Mouse (Mus musculus) megakaryocyte-erythroid progenitor cell, adult 5-6 weeks (primary cell): Measurements from ENCODE around the gene Ccnd3. TPM values are rescaled to one million over a fixed set of nuclear protein-coding genes. Genes with fewer than 3 reads are reported as not detected.
A peak's percentile ranks its signal among the peaks of the same experiment; 100 is the strongest.
"Not testable (repeated sequence)": the region's sequence is repeated elsewhere in the genome, so short reads cannot be mapped to it uniquely, and the experiment has no call there.

ENCODE experiments used
- ATAC-seq: replicated peaks from 2 replicates; pipeline ENCODE4 v1.8.0; 2016; ENCODE audit warnings: mild to moderate bottlenecking, inconsistent platforms; ENCODE audit not compliant: severe bottlenecking, poor library complexity, low FRiP score, low TSS enrichment
- total RNA-seq, 2 experiments: library from RNA; stranded (forward) in 1 of 2; stranded (reverse) in 1 of 2; fragments of 200-1000, 215-1000 nt in 1 of 2; fragments of >200 nt in 1 of 2; fragmentation: Nextera tagmentation in 1 of 2; gene quantifications; 2 replicates each; pipeline ENCODE4 v1.2.3; 2014 to 2017

Ccnd3 gene
- total RNA-seq, 2 experiments from 2014 or later, result 51.3 to 169 TPM

DNA sequence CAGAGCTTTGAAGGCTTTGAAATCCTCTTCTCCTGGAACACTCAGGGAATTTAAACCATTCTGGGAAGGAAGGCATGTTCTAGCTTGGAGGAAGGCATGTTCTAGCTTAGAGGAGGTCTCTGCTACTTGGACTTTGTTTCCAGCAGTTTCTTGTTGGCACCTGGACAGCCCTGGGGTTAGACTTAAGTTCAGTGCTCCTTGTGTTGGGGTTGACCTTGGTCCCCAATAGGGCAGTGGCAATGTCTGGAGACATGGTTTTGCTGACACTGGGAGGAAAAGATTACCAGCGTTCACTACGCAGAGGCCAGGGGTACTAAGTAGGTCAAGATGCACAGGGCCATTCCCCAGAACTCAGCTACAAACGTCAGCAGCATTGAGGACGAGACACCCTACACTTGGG is 29.7 kb upstream of the Ccnd3 start:
- no peak for ATAC-seq

DNA sequence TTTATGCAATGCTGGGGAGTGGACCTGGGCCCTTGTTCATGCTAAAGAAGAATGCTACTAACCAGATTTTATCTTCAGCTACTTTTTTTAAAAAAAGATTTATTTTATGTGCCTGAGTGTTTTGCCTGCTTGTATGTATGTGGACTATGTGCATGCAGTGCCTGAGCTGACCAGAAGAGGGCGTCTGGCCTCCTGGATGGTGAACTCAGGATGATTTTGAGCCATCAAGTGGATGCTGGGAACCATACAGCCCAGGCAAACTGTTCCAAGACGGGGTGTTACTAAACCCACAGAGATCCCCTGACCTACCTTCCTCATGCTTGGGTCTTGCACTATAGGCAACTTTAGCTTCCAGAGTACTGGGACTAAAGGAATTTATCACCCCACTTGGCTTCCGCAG is 29.1 kb upstream of the Ccnd3 start:
- 0 out of 2 replicates have a peak, but pooled peaks have one; percentile 5 for ATAC-seq

GRCm38 (mm10) chr17:47479887-47480286 is 25.0 kb upstream of the Ccnd3 start:
- no peak for ATAC-seq

DNA sequence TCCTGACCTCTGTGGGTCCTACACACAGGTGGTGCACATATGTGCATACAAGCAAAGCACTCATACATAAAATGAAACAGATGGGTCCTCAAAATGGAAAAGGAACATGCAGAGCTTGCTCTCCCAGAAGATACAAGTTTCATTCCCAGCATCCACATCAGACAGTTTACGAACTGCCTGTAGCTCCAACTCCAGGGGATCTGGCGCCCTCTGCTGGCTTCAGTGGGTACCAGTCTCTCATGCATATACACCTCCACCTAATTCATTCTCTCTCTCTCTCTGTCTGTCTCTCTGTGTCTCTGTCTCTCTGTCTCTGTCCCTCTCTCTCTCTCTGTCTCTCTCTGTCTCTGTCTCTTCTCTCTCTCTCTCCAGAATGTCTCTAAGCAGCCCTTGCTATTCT is 22.4 kb upstream of the Ccnd3 start:
- no peak for ATAC-seq

DNA sequence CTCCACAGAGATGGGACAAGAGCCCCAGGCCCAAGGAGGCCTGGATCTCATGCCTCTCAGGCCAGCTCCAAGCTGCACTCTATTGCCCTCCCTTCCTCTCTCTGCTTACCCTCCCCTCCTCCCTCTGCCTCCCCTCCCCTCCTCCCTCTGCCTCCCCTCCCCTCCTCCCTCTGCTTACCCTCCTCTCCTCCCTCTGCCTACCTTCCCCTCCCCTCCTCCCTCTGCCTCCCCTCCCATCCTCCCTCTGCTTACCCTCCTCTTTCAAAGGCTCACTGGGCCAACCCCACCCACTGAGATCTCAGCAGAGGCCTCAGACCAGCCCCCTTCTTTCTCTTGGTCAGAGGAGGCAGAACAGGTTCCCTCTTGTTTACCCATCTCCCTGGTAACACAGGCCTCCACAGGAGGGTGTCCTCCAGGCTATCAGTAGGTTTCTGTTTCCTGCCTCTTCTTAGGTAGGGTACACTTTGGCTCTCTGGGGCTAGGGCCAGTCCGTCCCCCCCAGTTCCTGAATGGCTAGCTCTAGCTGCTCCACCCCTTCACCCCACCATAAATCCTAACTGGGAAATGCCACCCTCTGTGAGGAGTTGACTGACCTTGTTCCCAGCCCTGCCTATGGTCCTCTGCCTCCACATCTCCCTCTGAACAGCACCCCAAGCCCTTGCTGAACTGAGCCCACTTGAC is 20.5 kb upstream of the Ccnd3 start:
- peak; percentile 66 for ATAC-seq

DNA sequence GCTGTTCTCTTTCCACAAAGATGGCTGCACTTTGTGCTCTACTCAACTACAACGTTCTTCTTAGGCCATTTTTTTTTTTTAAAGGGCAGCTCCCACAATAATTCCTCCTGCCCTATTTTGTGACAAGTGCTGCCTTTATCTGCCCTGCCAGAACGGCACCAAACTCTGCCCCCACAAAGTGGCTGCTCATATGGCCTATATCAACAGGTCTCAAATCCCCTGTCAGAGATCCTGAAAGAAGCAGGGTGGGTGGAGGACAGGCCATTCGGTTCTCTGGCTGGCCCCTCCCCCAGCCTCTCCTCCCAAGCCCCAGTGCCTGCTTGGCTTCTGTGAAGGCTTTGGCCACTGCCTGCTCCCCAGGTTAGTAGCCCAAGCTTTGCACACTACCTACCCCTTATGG is 19.9 kb upstream of the Ccnd3 start:
- peak; percentile 62 for ATAC-seq

GRCm38 (mm10) chr17:47485791-47486190 is 19.1 kb upstream of the Ccnd3 start:
- peak; percentile 27; the same call in 1 of the 2 replicates for ATAC-seq

- no peak for ATAC-seq
These were observed 14.1 kb upstream of the Ccnd3 start for GRCm38 (mm10) chr17:47490791-47491190.

- ATAC-seq, result no peak
These were observed 12.1 kb upstream of the Ccnd3 start for GRCm38 (mm10) chr17:47492731-47493130.

- ATAC-seq, result no peak
These were observed 11.2 kb upstream of the Ccnd3 start for GRCm38 (mm10) chr17:47493653-47494052.

DNA sequence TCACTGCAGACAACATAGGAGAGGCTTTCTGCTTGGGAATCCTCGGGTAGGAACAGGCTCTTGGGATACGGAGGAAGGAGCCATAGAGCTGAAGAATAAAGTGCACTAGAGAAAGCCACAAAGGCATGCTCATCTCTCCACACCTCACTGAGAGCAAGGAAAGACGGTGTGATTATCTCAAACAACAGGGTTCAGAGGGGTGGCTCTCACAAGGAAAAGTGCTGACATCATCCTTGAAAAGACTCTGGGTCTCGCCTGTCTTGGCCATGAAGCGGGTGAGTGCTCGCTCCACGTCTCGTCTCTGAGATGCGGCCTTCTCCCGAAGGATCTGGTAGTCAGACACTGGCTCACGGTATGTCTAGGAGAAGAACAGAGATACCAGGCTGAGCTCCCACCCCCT is 10.7 kb upstream of the Ccnd3 start:
- no peak for ATAC-seq

GRCm38 (mm10) chr17:47501531-47501930 is 3.3 kb upstream of the Ccnd3 start:
- ATAC-seq, result no peak

- peak; percentile 89 for ATAC-seq
These were observed 2.7 kb upstream of the Ccnd3 start, which contains the start of gene Taf8 for GRCm38 (mm10) chr17:47501946-47502706. TSS of gene Taf8 (minus strand) at chr17:47502292.

GRCm38 (mm10) chr17:47502707-47503045 is 2.2 kb upstream of the Ccnd3 start:
- not testable (repeated sequence) for ATAC-seq

- ATAC-seq, result no peak
These were observed 1.2 kb upstream of the Ccnd3 start for GRCm38 (mm10) chr17:47503689-47504088.

- ATAC-seq, result no peak
These were observed 623 bp upstream of the Ccnd3 start for GRCm38 (mm10) chr17:47504228-47504627.

DNA sequence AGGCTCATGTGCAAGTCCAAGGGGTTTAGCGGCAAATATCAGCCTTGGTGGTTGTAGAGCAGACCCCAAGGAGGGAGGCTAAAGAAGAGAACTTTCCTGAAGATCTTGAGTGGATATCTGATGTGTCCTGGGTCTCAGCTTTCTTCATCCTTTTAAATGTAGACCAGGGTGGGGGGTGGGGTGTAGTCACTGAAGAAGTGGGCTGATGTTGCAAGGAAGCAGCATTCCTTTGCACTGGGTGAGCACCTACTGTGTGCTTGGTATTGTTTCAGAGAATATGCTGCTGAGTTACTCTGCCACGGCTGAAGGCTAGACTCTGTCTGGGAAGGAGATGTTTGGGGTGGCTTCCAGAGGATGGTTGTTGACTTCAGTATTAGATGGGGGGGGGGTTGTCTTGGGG is 715 bp downstream of the Ccnd3 start:
- no peak for ATAC-seq

- no peak for ATAC-seq
These were observed 1.2 kb downstream of the Ccnd3 start for GRCm38 (mm10) chr17:47506042-47506441.

GRCm38 (mm10) chr17:47506697-47507096 is 1.8 kb downstream of the Ccnd3 start:
- ATAC-seq, result no peak

GRCm38 (mm10) chr17:47507523-47507922 is 2.7 kb downstream of the Ccnd3 start:
- no peak for ATAC-seq

DNA sequence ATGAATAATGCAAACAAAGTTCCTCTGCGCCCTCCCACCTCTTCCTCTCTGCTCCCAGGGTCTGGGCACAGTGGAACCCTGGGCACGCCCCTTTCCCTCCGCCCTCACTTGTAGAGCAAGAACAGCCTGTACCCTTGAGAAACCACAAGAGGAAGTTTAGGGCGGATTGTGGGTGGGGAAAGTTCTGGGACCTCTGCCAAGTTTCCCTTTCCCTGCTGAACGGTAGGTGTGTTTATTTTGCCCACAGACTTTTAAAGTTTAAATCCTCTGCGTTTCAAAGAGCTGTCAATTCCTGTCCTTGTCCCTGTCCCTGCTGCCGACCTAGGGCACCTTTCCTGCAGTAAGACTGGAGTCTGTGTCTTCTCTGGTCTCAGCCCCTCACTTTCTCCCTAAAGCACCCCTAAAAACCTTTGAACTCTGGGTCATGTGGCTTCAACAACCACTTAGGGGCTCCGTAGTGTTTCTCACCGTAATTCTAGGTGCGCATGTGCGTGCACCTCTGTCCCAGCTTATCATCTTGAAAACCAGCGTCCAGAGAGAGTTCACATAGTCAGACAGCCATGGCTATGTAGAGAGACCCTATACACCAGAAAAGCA is 3.3 kb downstream of the Ccnd3 start:
- ATAC-seq, result peak; percentile 52
